Mouse (Mus musculus): Measurements from ENCODE around the gene Dlgap3.

Dlgap3 gene

DNA sequence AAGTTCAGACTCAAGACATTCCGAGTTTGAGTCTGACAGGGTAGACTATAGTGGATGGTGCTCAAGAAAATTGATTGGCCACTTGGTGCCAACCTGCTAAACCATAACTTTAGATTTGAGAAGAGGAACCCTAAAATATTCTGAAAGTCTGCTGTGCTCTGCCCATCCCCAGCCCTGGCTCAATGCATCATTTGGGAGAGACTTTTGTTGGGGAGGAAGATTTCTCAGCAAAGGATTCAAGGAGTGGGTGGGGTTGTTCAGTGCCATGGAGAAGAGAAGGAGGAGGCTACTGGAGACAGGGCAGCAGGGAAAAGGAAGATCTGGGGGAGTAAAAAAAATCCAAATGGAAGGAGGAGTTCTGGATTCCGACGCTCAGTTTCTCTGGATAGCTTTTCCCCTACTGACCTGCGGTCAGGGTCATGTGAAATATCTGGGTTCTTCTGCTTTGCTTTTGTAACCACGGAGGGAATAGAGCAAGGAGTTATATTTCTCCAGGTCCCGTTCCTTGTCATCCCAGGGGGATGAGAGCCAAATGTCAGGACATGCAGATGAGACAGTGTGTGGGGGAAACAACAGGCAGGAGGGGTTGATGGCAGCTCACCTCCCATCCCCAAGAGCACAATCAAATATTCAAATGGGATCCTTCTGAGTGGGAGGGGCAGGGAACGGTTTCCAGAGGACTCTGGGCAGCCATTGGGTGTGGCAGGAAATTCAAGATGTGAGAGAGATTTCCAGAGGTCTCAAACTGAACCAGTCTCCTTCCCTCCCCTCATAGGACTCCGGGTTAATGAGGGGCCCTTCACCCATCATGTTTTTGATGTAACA lies 5.3 kb downstream of the Dlgap3 start:
- no peak for DNase-seq (ENCODE audit: low spot score)

DNA sequence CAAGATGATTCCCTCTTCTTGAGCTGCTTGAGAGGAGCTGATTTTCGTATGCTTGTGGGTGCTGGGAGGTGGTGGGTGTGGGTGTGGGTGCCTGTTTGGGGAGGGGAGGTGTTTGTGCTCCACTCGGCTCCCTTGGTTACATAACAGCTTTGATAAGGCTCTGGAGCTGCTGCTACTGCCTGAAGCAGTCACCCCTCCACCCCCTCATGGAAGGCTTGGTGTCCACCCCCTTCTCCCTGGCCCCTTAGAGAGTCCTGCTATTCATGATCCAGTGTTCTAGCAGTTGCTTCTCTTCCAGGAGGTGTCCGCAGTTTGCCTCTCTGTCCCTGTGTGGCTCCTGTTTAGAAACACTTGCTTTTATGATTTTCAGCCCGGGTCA lies 5.9 kb downstream of the Dlgap3 start:
- no peak for DNase-seq (ENCODE audit: low spot score)

DNA sequence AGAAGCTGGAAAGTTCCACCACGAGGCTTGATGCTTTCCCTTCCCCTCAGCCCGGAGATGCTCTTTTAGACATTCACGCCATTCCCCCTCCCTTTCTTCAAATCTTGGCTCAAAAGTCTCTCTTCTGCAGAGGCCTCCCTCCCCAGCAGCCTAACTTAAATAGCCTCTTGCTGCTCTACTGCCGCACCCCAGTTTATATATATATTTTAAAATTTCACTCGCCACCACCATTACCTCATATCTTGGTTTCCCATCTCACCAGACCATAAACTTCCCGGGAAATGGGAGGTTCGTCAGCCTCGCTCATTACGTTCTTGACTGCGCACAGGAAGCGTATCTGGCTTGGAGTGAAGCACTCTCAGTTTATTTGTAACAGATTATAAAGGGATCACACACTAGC lies 9.0 kb downstream of the Dlgap3 start:
- DNase-seq (ENCODE audit: low spot score): no peak

DNA sequence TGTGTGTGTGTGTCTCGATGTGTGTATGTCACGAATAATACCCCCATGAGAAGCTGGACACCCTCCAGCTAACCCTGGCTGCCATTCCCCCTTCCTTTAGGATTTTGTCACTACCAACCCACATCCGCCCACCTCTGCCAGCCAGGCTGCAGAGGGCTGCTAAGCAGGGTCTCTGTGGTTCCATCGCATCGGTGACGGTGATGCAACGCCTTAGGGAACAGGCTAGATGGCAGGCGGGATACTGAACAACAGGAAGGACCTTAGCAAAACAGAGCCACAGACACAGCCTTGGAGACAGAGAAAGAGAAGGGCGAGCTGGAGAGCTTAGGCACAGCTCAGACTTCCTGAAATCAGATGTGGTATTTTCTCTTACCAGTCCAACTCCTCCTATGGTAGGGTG lies 9.7 kb downstream of the Dlgap3 start:
- DNase-seq (ENCODE audit: low spot score): no peak

DNA sequence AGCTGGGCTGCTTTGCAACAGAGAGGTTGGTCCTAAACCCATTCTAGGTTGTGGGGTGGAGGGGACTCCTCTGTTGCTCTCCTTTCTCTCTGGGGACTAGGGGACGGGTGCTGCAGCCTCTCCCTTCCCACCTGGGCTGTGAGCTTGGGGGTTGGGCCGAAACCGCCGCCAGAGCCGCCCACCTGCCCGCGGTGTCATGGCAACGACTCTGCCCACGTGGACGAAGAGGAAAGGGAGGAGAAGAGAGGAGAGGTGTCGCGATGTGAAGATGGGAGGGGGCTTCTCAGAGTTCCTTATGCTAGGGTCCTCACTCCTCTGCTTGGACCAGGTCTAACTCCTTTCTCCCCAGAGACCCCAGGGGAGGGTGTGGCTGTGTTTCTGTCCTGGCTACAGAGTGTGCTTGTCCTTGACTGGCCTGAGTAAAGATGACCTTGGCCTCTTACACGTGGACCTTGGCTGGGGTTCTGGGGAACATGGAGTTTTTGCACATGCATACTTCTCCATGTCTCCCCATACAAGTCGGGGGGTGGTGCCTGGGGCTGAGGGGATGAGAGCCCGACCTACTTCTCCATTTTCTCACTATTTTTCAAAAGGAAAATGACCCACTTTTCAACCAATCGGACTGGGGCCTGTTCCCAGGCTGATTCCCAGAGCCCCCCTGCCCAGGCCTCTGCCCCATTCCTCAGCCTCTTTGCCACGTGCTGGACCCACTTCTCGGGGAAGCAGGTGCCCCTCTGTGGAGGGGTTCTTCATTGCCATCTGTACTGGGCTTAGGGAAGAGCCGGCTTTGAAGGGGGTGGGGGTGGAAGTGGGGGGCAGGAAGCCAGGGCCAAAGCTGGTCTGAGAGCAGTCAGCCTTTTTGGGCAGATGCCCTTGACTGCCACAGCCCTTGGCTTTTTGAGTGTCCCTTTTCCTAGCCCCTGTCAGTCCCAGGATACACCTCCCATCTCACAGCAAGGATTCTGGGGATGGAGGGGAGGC lies 10.8 kb downstream of the Dlgap3 start:
- no peak for DNase-seq (ENCODE audit: low spot score)

DNA sequence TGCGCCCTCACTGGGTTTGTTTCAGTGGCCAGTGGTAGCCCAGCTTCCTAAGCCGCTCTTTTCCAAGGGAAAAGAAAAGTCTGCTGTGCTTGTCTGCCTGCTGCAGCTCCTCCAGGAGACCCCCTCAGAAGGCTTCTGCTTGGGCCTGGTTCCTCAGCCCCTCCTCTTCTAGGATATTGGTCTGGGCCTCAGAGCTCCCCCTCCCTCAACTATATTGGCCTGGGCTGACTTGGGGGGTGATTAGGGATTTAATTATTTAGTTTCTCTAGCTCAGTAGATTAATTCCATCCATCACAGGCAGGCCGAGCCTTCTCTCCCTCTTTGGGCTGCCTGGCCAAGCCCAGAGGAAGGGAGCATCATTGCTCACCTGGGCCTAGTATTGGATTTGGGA lies 11.4 kb downstream of the Dlgap3 start:
- no peak for DNase-seq (ENCODE audit: low spot score)

DNA sequence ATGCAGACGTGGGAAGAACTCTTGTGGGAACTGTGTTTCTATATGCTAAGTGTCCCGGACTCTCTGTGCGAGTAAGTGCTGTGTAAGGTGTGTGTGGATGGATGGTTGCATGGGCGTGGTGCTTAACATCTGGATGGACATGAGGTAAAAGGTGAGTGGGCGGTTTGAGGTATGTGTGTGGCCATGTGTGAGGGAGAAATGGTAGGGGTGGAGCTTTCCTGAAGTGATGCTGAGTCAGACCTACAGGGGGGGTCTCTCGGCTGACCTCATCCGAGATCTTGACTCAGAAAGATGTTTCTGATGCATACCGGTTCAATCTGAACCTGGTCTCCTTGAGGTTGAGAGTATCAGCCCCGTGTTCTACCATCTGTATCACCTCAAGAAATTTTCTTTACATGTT lies 12.0 kb downstream of the Dlgap3 start:
- DNase-seq (ENCODE audit: low spot score): no peak

DNA sequence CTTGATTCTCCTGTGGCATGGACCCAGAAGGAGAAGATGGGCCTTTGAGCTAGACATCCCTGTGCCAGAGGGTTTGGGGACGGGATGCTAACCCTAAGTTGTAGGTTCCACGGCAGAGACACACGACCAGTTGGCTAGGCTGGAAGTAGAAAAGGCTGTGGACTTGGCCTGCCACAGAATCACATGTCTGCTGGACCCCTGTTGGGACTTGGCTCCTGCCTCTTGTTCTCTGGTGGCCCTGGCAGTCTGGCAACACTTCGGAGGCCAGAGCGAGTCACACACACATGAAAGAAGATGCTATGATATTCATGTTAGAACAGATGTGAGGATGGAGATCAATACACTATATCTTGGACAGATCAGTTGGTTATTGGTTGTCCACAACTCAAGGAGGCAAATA lies 14.9 kb downstream of the Dlgap3 start:
- DNase-seq (ENCODE audit: low spot score): no peak

DNA sequence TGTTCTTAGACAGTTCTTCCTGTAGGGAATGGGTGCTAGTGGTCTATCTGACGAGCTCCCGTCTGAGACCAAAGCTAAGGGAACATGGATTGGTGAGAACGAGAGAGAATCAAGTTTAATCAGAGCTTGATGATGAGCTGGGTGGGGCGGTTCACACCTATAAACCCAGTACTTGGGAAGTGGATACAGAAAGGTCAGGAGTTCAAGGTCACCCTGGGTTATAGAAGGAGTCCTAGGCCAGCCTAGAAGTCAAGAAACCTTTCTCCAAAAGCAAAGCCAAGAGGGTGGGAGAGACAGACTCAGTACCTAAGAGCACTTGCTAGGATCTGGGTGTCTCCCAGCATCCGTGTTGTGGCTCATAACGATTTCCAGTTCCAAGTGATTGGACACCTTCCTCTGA lies 21.9 kb downstream of the Dlgap3 start:
- DNase-seq (ENCODE audit: low spot score): no peak

DNA sequence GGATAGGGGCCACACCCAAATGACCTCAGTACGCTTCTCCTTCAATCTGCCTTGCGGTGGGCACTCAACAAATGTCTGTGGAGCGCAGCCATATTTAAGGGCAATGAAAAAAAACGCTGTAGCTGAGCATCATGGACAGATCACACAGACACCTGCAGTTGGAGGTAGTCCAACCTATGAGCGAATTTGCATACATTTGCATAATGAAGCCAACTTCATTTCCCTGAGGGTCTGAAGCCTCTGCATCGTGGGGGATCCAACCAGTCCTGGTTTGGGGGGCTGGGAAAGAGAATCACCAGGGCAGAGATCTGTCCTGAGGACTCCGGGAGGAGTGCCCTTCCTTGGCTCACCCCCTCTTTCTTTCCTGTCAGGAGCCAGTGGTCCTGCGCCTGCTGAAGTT lies 23.7 kb downstream of the Dlgap3 start:
- DNase-seq (ENCODE audit: low spot score): no peak

DNA sequence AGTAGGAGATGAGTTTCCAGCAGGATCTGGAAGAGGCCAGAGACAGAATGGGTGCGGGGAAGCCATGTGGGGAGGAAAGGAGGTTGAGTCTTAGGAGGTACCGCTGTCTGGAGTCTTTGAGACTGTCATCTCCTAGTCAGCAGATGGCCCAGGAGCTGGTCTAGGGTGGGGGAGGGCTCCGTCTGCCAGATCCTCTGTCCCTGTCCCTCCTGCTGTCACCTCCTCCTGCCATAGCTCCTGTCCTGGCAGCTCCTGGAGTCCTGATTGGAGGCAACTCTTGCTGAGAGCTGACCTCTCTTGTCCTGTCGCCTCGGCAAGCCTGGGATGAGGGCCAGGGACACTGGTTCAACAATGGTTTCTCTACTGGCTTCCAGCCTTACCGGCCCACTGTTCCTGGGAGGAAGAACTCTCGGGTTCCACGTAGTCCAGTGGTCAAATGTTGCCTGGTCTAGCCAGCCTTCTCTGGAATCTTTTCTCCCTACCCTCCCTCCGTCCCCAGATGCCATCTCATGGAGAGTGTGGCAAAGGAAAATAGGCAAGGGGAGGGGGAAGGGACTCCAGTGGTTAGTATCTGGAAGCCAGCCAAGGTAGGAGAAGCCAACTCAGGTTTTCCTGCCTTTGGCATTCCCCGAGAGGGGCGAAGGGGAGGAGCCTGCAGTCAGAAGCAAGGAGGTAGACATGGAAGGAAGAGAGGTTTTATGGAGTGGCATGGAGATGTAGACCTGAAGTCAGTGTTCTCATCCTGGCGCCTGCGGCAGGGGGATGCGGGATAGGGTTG lies 24.6 kb downstream of the Dlgap3 start:
- DNase-seq (ENCODE audit: low spot score): no peak

DNA sequence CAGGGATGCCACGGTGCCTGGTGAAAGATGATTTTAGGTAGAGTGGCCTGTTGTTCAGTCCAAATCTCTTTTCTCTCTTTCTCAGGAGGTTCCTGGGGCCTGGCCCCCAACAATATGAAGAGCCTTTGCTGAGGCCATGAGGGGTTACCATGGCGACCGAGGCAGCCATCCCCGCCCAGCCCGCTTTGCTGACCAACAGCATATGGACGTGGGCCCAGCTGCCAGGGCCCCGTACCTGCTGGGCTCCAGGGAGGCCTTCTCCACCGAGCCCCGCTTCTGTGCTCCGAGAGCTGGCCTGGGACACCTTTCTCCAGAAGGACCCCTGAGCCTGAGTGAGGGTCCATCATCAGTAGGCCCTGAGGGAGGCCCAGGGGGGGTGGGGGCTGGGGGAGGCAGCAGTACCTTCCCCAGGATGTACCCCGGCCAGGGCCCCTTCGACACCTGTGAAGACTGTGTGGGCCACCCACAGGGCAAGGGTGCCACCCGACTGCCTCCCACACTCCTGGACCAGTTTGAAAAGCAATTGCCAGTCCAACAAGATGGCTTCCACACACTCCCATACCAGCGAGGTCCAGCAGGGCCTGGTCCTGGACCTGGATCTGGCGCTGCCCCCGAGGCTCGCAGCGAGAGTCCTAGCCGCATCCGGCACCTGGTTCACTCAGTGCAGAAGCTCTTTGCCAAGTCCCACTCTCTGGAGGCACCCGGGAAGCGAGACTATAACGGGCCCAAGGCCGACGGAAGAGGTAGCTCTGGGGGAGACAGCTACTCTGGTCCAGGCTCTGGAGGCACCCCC lies 25.7 kb downstream of the Dlgap3 start:
- DNase-seq (ENCODE audit: low spot score): no peak

DNA sequence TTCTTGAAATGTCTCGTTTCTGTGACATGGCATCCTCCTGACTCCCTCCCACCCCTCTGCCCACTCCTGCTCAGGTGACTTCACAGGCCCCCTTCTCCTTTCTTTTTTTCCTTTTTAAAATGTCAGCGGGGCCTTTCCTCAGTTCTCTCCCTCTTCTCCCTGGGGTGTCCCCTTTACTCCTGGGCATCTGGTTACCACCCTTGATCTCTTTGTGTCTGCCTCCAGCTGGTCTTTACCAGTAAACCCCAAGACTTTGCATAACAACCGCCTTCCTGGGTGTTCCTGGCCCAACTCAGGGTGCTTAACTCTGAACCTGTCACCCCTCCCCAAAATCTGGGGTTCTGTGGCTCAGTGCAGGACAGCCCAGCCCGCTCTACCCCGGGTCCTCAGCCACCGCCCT lies 29.6 kb downstream of the Dlgap3 start:
- DNase-seq (ENCODE audit: low spot score): no peak

DNA sequence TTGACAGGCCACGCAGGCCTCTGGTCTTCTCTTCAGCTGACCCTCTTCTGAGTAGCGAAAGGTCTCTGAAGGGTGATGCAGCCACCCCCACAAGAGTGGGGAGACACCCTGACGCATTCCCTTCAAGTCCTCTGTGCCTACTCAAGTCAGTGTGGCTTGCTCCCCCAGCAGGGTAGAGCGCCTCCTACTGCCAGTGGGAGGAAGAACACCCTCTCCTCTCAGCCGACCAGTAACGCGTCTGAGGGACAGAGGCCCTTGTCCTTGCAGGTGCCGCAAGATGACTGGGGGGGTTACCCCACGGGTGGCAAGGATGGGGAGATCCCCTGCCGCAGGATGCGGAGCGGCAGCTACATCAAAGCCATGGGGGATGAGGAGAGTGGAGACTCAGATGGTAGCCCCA lies 30.4 kb downstream of the Dlgap3 start:
- no peak for DNase-seq (ENCODE audit: low spot score)

DNA sequence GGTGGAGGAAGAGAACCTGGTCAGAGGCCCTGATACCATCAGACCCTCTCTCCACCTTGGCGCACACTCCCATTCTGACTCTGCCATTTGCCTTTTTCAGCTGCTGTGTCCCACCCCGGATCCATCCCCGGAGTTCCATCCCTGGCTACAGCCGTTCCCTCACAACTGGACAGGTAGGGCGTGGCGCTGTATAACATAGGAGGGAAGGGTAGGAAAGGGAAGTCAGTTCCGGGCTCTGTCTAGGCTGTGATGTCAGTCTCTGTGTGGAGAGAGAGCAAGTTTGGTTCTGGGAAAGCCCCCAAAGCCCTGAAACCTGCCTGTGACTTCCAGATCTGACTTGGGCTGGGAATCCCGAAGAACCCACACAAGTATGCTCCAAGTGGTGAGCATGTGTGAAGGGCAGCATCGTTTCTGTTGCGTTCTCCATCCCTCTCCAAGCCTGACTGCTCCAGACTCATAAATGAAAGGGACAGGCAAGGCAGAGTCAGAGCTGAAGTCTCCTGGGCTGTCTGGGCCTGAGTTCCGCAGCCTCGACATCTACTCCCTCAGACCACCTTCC lies 31.2 kb downstream of the Dlgap3 start:
- no peak for DNase-seq (ENCODE audit: low spot score)

DNA sequence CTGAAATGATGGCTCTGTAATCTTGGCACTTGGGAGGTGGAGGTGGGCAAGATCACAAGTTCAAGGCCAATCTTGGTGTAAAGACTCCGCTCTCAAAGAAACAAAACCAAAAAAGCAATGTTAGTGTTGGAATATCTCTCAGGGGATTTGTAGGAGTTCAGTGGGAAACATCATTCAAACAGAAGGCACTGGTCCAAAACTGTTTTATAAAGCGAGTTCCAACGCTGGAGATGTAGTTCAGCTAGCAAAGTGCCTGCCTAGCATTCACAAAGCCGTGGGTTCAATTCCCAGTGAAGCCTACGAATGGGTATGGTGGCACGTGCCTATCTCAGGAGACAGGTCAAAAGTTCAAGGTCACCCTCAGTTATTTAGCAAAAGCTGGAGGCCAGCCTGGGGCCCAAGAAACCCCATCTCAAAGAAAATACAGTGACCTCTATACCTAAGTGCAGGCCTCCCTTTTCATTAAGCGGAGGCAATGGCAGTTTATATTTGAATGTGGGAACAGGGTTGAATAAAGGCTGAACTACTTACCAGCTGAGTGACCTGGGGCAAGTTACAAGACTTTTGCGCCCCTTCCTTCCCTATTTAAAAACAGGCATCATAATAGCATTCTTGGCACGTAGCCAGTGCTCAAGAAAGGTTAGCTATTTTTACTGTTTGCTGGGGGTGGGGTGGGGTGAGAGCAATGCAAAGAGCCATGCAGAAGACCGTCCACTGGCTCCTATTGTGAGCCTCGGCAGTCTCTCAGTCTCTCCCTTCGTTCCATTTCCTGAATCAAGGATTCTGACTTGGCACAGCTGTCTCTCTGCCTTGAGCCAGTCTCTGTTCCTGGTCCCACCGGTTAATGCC lies 32.0 kb downstream of the Dlgap3 start:
- DNase-seq (ENCODE audit: low spot score): no peak

DNA sequence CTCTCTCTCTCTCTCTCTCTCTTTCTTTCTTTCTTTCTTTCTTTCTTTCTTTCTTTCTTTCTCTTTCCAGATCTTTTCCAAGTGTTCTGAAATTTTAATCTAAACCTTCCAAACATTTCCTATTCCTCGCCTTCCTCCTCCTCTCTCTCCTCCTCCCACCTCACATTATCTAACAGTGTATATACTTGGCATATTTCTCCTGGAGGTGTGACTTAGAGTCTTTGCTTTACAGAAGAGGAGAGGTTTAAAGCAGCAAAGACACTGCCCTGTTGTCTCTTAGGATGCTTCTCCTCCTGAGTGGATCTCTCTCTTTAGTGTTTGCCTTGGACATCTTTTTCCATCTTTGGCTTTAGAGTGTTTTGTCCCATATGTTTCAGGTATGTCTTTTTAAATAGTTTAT lies 34.1 kb downstream of the Dlgap3 start:
- no peak for DNase-seq (ENCODE audit: low spot score)

DNA sequence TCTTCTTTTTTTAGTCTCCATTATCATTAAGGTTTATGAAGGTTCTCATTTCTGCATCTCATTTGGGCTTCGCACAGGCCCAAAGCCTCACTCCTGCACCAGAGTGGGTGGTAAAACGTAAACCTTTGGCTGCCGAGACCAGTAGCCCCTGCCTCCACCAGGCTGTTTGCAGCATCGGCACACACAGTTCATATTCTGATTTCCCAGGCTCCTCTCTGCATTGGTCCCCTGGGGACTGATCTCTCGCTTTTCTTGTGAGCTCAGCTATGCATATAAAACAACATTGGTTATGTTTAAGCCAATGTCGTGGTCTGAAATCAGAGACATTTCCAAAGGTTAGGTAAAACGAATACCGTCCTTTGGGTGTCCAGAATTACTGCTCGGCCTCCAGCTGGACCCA lies 42.3 kb downstream of the Dlgap3 start:
- DNase-seq (ENCODE audit: low spot score): no peak

DNA sequence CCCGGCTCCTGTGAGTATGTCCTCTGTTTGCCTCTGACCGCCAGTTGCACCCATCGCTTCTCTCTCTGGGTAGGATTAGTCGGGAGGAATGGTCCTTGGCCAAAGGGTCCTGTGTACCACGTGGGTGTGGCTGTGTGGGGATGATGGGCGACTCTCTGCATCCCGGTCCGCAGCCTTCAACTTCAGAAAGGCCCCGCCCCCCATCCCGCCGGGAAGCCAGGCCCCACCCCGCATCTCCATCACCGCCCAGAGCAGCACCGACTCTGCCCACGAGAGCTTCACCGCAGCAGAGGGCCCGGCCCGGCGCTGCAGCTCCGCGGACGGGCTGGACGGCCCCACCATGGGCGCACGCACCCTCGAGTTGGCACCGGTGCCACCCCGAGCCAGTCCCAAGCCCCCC lies 45.5 kb downstream of the Dlgap3 start:
- DNase-seq (ENCODE audit: low spot score): no peak

DNA sequence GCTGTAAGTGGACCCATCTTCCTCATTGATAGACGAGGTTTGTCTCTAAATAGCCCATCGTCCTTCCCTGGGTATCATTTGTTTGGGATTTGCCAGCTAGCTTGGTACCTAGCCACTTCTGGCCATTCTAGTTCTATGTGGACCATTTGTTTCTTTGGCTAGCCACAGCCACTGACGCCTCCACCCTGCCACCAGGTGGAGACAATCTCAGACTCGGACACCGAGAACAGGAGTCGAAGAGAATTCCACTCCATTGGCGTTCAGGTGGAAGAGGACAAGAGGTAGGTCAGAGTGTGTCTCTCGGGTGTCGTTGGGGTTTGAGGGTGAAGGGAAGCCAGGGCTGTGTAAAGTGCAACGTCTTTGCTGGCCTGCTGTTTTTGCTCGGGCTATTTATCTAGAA lies 46.1 kb downstream of the Dlgap3 start:
- DNase-seq (ENCODE audit: low spot score): no peak
